Mouse (Mus musculus) liver, embryonic 14.5 days (tissue): ENCODE results near the gene Zcchc4. TPM values are rescaled to one million over a fixed set of nuclear protein-coding genes. Genes with fewer than 3 reads are reported as not detected.

Experiments used
- ATAC-seq: fragments of 200-750 bp; cut with Nextera tagmentation; 2 replicates; pipeline ENCODE4 v1.8.0; 2017; ENCODE audit warnings: moderate number of reproducible peaks, mild to moderate bottlenecking, moderate library complexity; ENCODE audit not compliant: insufficient read depth
- DNase-seq, 3 experiments: peaks; one replicate each; pipeline ENCODE4 v3.0.0-alpha.2; 2012 to 2013; ENCODE audit warnings: low read depth in 3 of 3, low spot score in 3 of 3
- H3K27ac ChIP-seq: fragments of 300-500 bp; sonication (generic); 2 replicates; pipeline ENCODE4 v1.5.1; 2014; ENCODE audit warnings: moderate library complexity, mild to moderate bottlenecking, control low read depth, inconsistent platforms
- H3K27me3 ChIP-seq: fragments of 300-500 bp; sonication (generic); 2 replicates; pipeline ENCODE4 v1.6.1; 2014; ENCODE audit warnings: mild to moderate bottlenecking, low read length, moderate library complexity; ENCODE audit not compliant: control insufficient read depth, insufficient read depth
- H3K36me3 ChIP-seq: fragments of 300-500 bp; sonication (generic); replicated peaks from 2 replicates; pipeline ENCODE4 v1.6.1; 2014; ENCODE audit warnings: low read depth; ENCODE audit not compliant: control insufficient read depth, insufficient read depth
- H3K4me1 ChIP-seq, 2 experiments: fragments of 200-500 bp in 1 of 2; fragments of 300-500 bp in 1 of 2; sonication (generic) in 1 of 2; replicated peaks; 2 replicates each; pipeline ENCODE4 v1.6.1; 2012 to 2014; ENCODE audit warnings: antibody characterized with exemption in 1 of 2, inconsistent platforms in 1 of 2, low read length in 1 of 2; ENCODE audit not compliant: control insufficient read depth in 2 of 2, insufficient read depth in 2 of 2
- H3K4me2 ChIP-seq: fragments of 300-500 bp; sonication (generic); 2 replicates; pipeline ENCODE4 v1.6.1; 2014; ENCODE audit warnings: low read depth, mild to moderate bottlenecking, control low read depth, moderate library complexity
- H3K4me3 ChIP-seq, 2 experiments: fragments of 200-500 bp in 1 of 2; fragments of 300-500 bp in 1 of 2; sonication (generic) in 1 of 2; 2 replicates each; pipeline ENCODE4 v1.5.1; 2012 to 2014; ENCODE audit warnings: low read depth in 2 of 2, low read length in 2 of 2, mild to moderate bottlenecking in 2 of 2, control low read depth in 1 of 2, inconsistent platforms in 1 of 2, moderate library complexity in 1 of 2; ENCODE audit not compliant: insufficient read depth in 1 of 2
- H3K9ac ChIP-seq: fragments of 300-500 bp; sonication (generic); replicated peaks from 2 replicates; pipeline ENCODE4 v1.6.1; 2014; ENCODE audit warnings: mild to moderate bottlenecking, control low read depth, moderate library complexity
- H3K9me3 ChIP-seq: fragments of 300-500 bp; sonication (generic); 2 replicates; pipeline ENCODE4 v1.6.1; 2016; ENCODE audit warnings: low read length, mixed read lengths; ENCODE audit not compliant: control insufficient read depth
- CTCF ChIP-seq: IDR thresholded peaks from 2 replicates; pipeline ENCODE4 v1.5.1; 2016; ENCODE audit warnings: antibody characterized with exemption, low read depth, control low read depth
- EP300 ChIP-seq: IDR thresholded peaks from 2 replicates; pipeline ENCODE4 v1.6.1; 2016; ENCODE audit warnings: antibody characterized with exemption, low read depth
- WGBS: fragments of 180-500 bp; shearing (Covaris S2); extraction: QIAGEN DNeasy Blood & Tissue Kit; methylation state at CpG from one replicate; pipeline ENCODE4 v1.1.7; 2014; ENCODE audit not compliant: insufficient replicate concordance; 5-methylcytosine and 5-hydroxymethylcytosine counted together
- polyA plus RNA-seq, 2 experiments: library from polyadenylated mRNA; depleted of rRNA in 1 of 2; stranded (reverse) in 1 of 2; unstranded in 1 of 2; fragments of >200 nt; fragmentation: Nextera tagmentation in 1 of 2; extraction: Ambion mirVana in 1 of 2; gene quantifications; 2 replicates each; pipeline versions ENCODE4 v1.2.1 to v1.2.3; 2012 to 2014

The Zcchc4 gene
- polyA plus RNA-seq, 2 experiments, result 5.8 to 5.9 TPM

DNA sequence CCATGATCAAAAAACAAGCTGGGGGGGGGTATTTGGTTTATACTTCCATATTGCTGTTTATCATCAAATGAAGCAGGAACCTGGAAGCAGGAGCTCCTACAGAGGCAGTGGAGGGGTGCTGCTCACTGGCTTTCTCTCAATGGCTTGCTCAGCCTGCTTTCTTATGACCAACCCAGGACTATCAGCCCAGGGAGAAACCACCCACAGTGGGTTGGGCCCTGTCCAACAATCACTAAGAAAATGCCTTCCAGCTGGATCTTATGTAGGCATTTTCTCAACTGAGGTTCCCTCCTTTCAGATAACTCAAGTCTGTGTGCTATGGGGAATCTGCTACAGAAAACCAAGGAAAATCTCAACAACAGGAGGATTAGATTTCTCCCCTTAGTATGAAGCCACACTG, 21.0 kb upstream of the Zcchc4 start:
- Histone ChIP-seq H3K9me3 (no peaks in the 10 kb centered on the region), H3K9ac (no peak overlapping the region), H3K4me1 (no peaks in the 10 kb centered on the region), H3K4me2 (no peak overlapping the region), H3K36me3 (peaks cover 4% of the 10 kb centered on the region; the same call in 1 of the 2 replicates), H3K4me3 (no peak overlapping the region), H3K27ac (no peak overlapping the region), H3K27me3 (no peaks in the 10 kb centered on the region)
- no peak for TF ChIP-seq EP300
- no peak for DNase-seq
- ATAC-seq, result no peak

DNA sequence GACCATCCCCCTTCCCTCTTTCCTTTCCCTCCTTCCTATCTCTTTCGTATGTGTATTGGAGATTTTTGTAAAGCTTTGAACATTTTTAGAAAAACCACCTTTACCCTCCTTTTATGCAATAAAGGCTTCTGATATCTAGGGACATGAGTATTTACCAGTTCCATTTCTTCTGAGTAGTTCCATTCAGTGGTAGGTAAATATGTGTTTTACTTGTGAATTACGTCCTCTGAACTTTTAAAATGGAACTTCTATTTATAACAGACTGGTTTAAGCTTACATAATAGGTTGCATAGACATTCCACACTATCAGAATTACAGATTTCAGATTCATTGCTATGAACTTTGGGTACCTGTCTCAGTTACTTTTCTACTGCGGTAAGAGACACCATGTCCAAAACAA, 19.9 kb upstream of the Zcchc4 start:
- no peak for DNase-seq
- no peak for ATAC-seq
- Histone ChIP-seq H3K36me3 (peaks cover 4% of the 10 kb centered on the region; the same call in 1 of the 2 replicates), H3K27me3 (no peaks in the 10 kb centered on the region), H3K9me3 (no peaks in the 10 kb centered on the region), H3K9ac (no peak overlapping the region), H3K27ac (no peak overlapping the region), H3K4me3 (no peak overlapping the region), H3K4me2 (no peak overlapping the region), H3K4me1 (no peaks in the 10 kb centered on the region)
- WGBS, result 82% methylated on average over 3 of the region's 3 CpGs
- TF ChIP-seq CTCF (no peak), EP300 (no peak)

DNA sequence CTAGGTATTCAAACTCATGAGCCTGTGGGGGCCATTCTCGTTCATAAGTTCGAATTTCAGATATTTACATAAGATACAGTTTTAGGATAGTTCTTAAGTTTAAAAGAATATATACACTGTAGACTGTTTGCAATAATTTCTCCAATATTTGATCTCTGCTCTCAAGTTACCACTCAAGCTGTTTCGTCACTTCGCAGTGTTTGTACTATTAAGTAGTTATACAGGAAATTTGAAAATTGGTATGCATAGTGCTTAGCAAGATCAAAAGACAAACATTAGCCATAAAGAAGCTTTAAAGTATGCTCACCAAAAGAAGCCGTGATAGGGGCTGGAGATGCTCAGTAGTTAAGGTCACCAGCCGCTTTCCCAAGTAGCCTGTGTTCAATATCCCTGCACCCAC, 19.2 kb upstream of the Zcchc4 start:
- H3K27ac ChIP-seq, result no peak overlapping the region
- peaks cover 4% of the 10 kb centered on the region; the same call in 1 of the 2 replicates for H3K36me3 ChIP-seq
- no peaks in the 10 kb centered on the region for H3K9me3 ChIP-seq
- H3K4me1 ChIP-seq, result no peaks in the 10 kb centered on the region
- TF ChIP-seq EP300 (no peak), CTCF (no peak)
- no peak overlapping the region for H3K4me2 ChIP-seq
- ATAC-seq (no peak), DNase-seq (no peak)
- WGBS, result 79% methylated on average over 6 of the region's 6 CpGs
- H3K9ac ChIP-seq, result no peak overlapping the region
- no peak overlapping the region for H3K4me3 ChIP-seq
- no peaks in the 10 kb centered on the region for H3K27me3 ChIP-seq

DNA sequence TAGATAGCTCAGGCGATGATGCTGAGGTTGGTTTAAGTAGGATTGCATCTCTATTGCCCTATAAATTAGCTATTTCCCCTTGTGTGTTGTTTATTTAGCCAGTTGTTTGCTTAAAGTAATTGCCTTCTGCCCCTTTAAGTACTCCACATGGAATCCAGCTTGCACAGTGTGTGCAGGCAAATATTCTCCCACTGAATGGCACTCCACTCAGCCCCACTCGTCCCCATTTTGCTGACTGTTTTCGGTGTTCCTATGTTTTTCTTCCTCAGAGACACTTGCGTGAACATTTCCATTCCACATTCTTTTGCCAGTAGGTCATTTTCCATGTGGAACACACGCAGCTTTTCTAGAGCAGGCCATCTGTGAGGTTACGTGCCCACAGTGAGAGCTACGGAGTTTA, 12.6 kb upstream of the Zcchc4 start:
- ATAC-seq (no peak), DNase-seq (no peak)
- no peaks in the 10 kb centered on the region for H3K27me3 ChIP-seq
- H3K9me3 ChIP-seq, result no peaks in the 10 kb centered on the region
- H3K36me3 ChIP-seq, result peaks cover 17% of the 10 kb centered on the region
- no peak for TF ChIP-seq EP300
- no peak for TF ChIP-seq CTCF
- H3K4me1 ChIP-seq, result no peaks in the 10 kb centered on the region
- H3K27ac ChIP-seq, result no peak overlapping the region
- H3K4me3 ChIP-seq, result no peak overlapping the region
- 88% methylated on average over 7 of the region's 7 CpGs for WGBS
- H3K9ac ChIP-seq, result no peak overlapping the region
- no peak overlapping the region for H3K4me2 ChIP-seq

DNA sequence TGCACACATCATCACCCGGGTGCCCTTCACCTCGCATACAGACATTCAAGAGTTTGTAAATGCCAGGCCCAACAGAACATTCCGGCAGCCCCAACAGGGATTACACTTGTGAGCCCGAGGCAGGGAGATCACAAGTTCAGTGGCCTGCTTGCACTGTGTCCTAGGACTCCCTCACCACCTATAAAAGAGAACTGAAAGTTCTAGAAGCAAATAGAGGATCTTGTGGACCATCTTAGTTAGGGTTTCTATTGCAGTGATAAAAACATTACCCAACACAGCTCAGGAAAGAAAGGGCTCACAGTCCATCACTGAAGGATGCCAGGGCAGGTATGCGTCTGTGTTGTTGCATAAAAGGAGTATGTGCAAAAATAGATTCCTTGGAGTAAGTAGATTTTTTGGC, 942 bp upstream of the Zcchc4 start:
- H3K9me3 ChIP-seq, result no peaks in the 10 kb centered on the region
- no peak overlapping the region for H3K9ac ChIP-seq
- H3K4me1 ChIP-seq, result peaks cover 20 to 25% of the 10 kb centered on the region in 2 experiments
- no peak overlapping the region for H3K4me3 ChIP-seq
- no peak for ATAC-seq
- no peak overlapping the region for H3K27ac ChIP-seq
- no peaks in the 10 kb centered on the region for H3K27me3 ChIP-seq
- H3K4me2 ChIP-seq, result no peak overlapping the region
- WGBS, result 78% methylated on average over 5 of the region's 5 CpGs
- TF ChIP-seq EP300 (no peak), CTCF (no peak)
- DNase-seq, result no peak
- peaks cover 3% of the 10 kb centered on the region for H3K36me3 ChIP-seq
